Mouse (Mus musculus) heart, embryonic 14.5 days (tissue): ENCODE results near the gene Cox6b2. TPM values are rescaled to one million over a fixed set of nuclear protein-coding genes. Genes with fewer than 3 reads are reported as not detected.
A peak's percentile ranks its signal among the peaks of the same experiment; 100 is the strongest.

Source experiments
- ATAC-seq: fragments of 200-750 bp; cut with Nextera tagmentation; 2 replicates; pipeline ENCODE4 v1.8.0; 2017; ENCODE audit warnings: low read depth, moderate TSS enrichment; ENCODE audit not compliant: insufficient number of reproducible peaks, insufficient read depth, low FRiP score
- H3K27ac ChIP-seq, 2 experiments: fragments of 200-500 bp in 1 of 2; fragments of 300-500 bp in 1 of 2; sonication (generic) in 1 of 2; replicated peaks in 1 of 2; 2 replicates each; pipeline ENCODE4 v1.5.1; 2012 to 2014; ENCODE audit warnings: low read depth in 2 of 2, low read length in 2 of 2, control low read depth in 1 of 2, mild to moderate bottlenecking in 1 of 2, mixed read lengths in 1 of 2; ENCODE audit not compliant: control insufficient read depth in 1 of 2, insufficient read depth in 1 of 2
- H3K27me3 ChIP-seq: fragments of 300-500 bp; sonication (generic); 2 replicates; pipeline ENCODE4 v1.6.1; 2014; ENCODE audit warnings: mild to moderate bottlenecking, low read length, control low read depth; ENCODE audit not compliant: control insufficient read depth, insufficient read depth
- H3K36me3 ChIP-seq: fragments of 300-500 bp; sonication (generic); 2 replicates; pipeline ENCODE4 v1.6.1; 2014; ENCODE audit warnings: mild to moderate bottlenecking, control low read depth, low read length, mixed read lengths; ENCODE audit not compliant: control insufficient read depth, insufficient read depth
- H3K4me1 ChIP-seq, 2 experiments: fragments of 200-500 bp in 1 of 2; fragments of 300-500 bp in 1 of 2; sonication (generic) in 1 of 2; 2 replicates each; pipeline ENCODE4 v1.6.1; 2012 to 2014; ENCODE audit warnings: low read length in 2 of 2, control low read depth in 1 of 2, mixed read lengths in 1 of 2; ENCODE audit not compliant: control insufficient read depth in 2 of 2, insufficient read depth in 2 of 2
- H3K4me2 ChIP-seq: fragments of 300-500 bp; sonication (generic); 2 replicates; pipeline ENCODE4 v1.6.1; 2014; ENCODE audit warnings: mild to moderate bottlenecking, low read length
- H3K4me3 ChIP-seq, 2 experiments: fragments of 200-500 bp in 1 of 2; fragments of 300-500 bp in 1 of 2; sonication (generic) in 1 of 2; 2 replicates each; pipeline ENCODE4 v1.5.1; 2012 to 2014; ENCODE audit warnings: low read length in 2 of 2, mild to moderate bottlenecking in 2 of 2, control low read depth in 1 of 2, low read depth in 1 of 2, moderate library complexity in 1 of 2; ENCODE audit not compliant: control insufficient read depth in 1 of 2, insufficient read depth in 1 of 2
- H3K9ac ChIP-seq: fragments of 300-500 bp; sonication (generic); 2 replicates; pipeline ENCODE4 v1.6.1; 2014; ENCODE audit warnings: mild to moderate bottlenecking, low read length
- H3K9me3 ChIP-seq: fragments of 300-500 bp; sonication (generic); 2 replicates; pipeline ENCODE4 v1.6.1; 2016; ENCODE audit warnings: low read length, control low read depth; ENCODE audit not compliant: control insufficient read depth
- WGBS: fragments of 180-500 bp; shearing (Covaris S2); extraction: QIAGEN DNeasy Blood & Tissue Kit; methylation state at CpG from one replicate; pipeline ENCODE4 v1.1.7; 2014; 5-methylcytosine and 5-hydroxymethylcytosine counted together
- polyA plus RNA-seq: library from polyadenylated mRNA; unstranded; fragments of >200 nt; fragmentation: Nextera tagmentation; extraction: Ambion mirVana; gene quantifications from 2 replicates; pipeline ENCODE4 v1.2.1, GENCODE M21; 2014

Gene Cox6b2
- polyA plus RNA-seq, 1 experiment from 2014 or later: 30.6 TPM

DNA sequence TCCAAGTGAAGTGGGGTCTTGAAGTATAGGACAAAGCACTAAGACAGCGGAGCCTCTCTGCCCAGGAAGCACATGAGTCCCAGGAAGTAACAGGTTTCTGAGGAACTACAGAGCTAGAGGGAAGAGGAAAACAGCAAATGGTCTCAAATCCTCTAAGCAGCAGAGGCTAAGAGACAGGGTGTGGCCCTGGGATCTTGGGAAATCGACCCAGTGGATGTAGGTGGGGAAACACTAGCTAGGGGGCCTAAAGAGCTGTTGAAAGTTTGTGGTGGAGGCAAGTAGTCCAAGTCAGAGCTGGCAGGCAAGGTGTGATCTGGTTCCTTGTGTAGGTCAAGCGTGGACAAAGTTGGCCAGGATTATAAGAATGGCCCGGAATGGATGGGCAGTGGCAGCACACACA is 4.6 kb downstream of the Cox6b2 start:
- H3K4me1 ChIP-seq: peaks cover 9 to 14% of the 10 kb centered on the region in 2 experiments
- no peak overlapping the region for H3K4me3 ChIP-seq
- peaks cover 32% of the 10 kb centered on the region for H3K36me3 ChIP-seq
- no peak overlapping the region for H3K4me2 ChIP-seq
- no peaks in the 10 kb centered on the region for H3K27me3 ChIP-seq
- no peak for ATAC-seq
- H3K9me3 ChIP-seq: no peaks in the 10 kb centered on the region
- WGBS: 58% methylated on average over 4 of the region's 4 CpGs
- no peak overlapping the region for H3K27ac ChIP-seq
- H3K9ac ChIP-seq: no peak overlapping the region

DNA sequence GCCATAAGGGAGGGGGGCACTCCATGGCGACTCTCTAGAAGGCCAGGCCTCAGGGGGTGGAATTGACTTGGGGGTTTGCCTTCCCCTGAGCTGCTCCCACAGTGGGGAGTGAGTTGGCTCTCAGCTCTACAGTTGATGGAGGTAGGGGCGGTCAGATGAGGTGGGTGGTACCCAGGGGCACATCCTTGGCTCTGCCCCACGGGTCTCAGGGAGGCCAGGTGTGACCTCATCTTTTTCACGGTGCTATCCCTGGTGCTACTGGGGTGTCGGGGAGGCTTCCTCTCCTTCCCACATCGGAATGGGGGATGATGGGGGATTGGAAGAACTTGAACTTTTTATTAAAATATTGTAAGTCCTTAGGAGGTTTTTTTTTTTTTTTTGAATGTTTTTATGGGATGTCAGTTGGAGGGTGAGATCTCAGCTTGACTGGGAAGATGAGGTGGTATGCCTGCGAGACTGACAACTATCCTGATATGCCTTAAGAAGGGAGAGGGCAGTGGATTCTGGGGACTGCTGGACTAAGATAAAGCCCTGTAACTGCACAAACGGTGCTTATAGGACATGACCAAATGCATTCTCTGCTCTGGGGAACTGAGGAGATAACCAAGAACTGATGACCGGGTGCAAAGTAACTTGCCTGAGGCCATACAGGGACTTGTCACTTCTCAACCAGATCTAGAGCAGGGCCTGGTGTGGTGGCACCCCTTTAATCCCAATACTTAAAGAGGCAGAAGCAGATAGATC is 5.6 kb downstream of the Cox6b2 start:
- Histone ChIP-seq H3K4me3 (no peak overlapping the region), H3K9ac (no peak overlapping the region), H3K9me3 (no peaks in the 10 kb centered on the region), H3K27me3 (no peaks in the 10 kb centered on the region), H3K27ac (no peak overlapping the region), H3K4me1 (peaks cover 8 to 11% of the 10 kb centered on the region in 2 experiments), H3K36me3 (peaks cover 42% of the 10 kb centered on the region), H3K4me2 (no peak overlapping the region)
- 55% methylated on average over 9 of the region's 9 CpGs for WGBS
- no peak for ATAC-seq

DNA sequence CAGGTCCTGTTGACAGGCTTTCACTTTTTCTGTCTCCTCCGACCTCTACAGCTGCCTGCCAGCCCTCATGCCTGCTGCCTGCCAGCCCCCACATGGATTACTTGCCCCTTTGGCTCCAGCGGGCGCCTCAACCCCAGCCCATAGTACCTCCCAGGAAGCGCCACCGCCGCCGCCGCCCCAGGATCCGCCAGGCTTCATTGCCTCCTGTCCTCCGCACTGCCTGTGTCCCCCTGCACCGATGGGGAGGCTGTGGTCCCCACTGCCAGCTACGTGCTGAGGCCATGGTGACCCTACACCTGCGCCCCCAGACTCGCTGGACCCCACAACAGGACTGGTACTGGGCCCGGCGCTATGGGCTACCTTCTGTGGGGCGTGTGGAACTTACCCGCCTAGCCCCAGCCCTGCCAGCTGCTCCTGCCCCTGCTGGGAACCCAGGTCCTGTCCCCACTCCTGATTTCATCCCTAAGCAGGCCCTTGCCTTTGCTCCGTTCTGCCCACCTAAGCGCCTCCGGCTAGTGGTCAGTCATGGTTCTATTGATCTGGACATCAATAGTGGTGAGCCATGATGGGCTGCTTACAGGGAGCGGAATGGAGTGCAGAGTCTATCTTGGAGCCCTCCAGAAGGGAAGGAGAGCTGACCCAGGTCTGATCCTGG is 6.4 kb downstream of the Cox6b2 start:
- Histone ChIP-seq H3K4me2 (no peak overlapping the region), H3K4me3 (no peak overlapping the region), H3K27me3 (no peaks in the 10 kb centered on the region), H3K27ac (no peak overlapping the region), H3K9me3 (no peaks in the 10 kb centered on the region), H3K36me3 (peaks cover 49% of the 10 kb centered on the region), H3K9ac (no peak overlapping the region), H3K4me1 (peaks cover 10 to 13% of the 10 kb centered on the region in 2 experiments)
- ATAC-seq: no peak
- WGBS: 81% methylated on average over 22 of the region's 22 CpGs

DNA sequence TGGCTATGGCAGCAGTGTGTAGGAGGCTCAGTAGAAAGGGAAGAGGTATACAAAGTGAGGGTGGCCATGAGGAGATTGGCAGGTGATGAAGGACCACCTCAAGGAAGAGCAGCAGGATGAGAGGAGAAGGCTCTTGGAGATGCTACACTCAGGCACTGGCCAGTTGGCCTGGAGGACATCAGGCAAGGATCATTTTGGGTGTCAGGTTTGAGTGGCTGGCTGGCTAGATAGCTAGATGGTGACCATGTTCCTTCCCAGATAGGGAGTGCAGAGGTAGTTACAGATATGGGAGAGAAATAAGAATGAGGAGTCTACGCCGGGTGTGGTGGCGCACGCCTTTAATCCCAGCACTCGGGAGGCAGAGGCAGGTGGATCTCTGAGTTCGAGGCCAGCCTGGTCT is 8.0 kb downstream of the Cox6b2 start:
- no peak overlapping the region for H3K4me3 ChIP-seq
- no peak for ATAC-seq
- peaks cover 10 to 19% of the 10 kb centered on the region in 2 experiments for H3K4me1 ChIP-seq
- H3K9ac ChIP-seq: no peak overlapping the region
- no peak overlapping the region for H3K27ac ChIP-seq
- H3K4me2 ChIP-seq: no peak overlapping the region
- H3K36me3 ChIP-seq: peaks cover 49% of the 10 kb centered on the region
- WGBS: 89% methylated on average over 6 of the region's 6 CpGs
- H3K27me3 ChIP-seq: no peaks in the 10 kb centered on the region
- no peaks in the 10 kb centered on the region for H3K9me3 ChIP-seq

DNA sequence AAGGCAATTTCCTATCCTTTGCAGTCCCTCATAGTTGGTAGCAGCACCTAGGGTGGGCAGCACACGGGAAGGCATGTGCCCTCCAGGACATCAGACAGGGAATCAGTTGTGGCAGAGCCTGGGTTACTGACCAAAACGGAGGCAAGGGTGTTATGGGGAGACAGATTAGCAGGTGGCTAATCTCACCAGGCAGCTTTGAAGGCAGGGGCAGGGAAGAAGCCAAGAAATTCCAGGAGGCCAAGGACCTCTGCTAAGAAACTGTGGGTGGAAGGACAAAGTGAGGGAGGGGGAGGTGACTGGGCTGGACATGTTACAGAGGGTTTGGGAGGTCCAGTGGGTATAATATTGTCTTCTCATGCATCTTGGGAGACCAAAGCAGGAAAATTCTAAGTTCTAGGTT is 9.5 kb downstream of the Cox6b2 start:
- 59% methylated on average over 2 of the region's 2 CpGs for WGBS
- no peak overlapping the region for H3K4me2 ChIP-seq

DNA sequence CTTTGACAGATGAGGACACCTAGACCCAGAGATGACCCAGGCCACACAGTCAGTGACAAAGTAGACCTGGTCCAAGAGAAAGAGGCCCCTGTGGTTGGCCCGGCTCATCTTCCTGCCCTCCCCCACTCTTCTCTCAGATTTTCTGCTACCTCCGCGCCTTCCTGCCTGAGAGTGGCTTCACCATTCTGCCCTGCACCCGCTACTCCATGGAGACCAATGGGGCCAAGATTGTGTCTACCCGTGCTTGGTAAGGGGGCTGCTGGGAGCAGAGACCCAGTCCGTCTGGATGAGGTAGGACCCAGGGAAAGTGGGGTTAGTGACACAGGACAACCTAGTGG is 10.4 kb downstream of the Cox6b2 start:
- Histone ChIP-seq H3K4me1 (peaks cover 12 to 24% of the 10 kb centered on the region in 2 experiments), H3K36me3 (peaks cover 49% of the 10 kb centered on the region), H3K27me3 (no peaks in the 10 kb centered on the region), H3K4me3 (no peak overlapping the region), H3K9me3 (no peaks in the 10 kb centered on the region), H3K9ac (no peak overlapping the region), H3K4me2 (no peak overlapping the region), H3K27ac (no peak overlapping the region)
- ATAC-seq: no peak
- WGBS: 85% methylated on average over 6 of the region's 6 CpGs

More for the DNA sequence above, 9.5 kb downstream of the Cox6b2 start:
- no peak for ATAC-seq
- Histone ChIP-seq H3K27ac (no peak overlapping the region), H3K36me3 (peaks cover 49% of the 10 kb centered on the region), H3K4me1 (peaks cover 12 to 24% of the 10 kb centered on the region in 2 experiments), H3K27me3 (no peaks in the 10 kb centered on the region), H3K9me3 (no peaks in the 10 kb centered on the region), H3K9ac (no peak overlapping the region), H3K4me3 (no peak overlapping the region)

DNA sequence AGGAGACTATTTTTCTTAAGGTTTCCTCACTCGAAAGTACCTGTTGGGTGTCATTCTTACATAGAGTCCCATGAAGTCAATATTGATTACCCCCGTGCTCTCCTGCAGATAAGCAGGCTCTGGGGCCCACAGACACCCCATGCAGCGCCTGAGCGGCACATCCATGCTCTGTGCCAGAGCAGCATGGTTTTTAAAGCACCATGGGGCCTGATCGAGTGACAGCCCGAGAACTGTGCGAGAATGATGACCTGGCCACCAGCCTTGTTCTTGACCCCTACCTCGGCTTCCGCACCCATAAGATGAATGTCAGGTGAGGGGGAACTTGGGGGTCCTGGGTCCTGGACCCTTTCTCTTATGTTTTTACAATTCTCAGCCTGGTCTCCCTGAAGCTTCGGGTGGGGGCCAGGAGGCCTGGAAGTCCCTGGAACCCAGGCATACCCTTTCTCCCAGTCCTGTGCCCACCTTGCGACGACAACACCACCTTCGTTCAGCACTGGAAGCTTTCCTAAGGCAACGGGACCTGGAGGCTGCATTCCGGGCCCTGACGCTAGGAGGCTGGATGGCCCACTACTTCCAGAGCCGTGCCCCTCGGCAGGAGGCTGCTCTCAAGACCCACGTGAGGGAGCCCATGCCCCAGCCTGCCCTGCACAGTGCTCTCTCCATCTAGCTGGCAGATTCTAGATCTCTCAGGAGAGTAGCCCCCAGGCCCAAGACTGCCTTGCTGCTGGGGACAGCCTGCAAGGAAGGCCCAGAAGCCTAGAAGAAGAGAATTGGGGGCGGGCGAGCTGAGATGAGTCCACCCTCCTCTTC is 11.0 kb downstream of the Cox6b2 start:
- Histone ChIP-seq H3K36me3 (peaks cover 47% of the 10 kb centered on the region), H3K4me3 (peak overlapping the region in 1 of 2 experiments; percentile 81; a peak in 2 of 4 replicates), H3K4me2 (peak overlapping the region; percentile 72), H3K27me3 (no peaks in the 10 kb centered on the region), H3K4me1 (peaks cover 12 to 24% of the 10 kb centered on the region in 2 experiments), H3K9ac (peak overlapping the region; percentile 91), H3K27ac (peak overlapping the region; percentile 92 to 93), H3K9me3 (no peaks in the 10 kb centered on the region)
- WGBS: 83% methylated on average over 21 of the region's 21 CpGs
- ATAC-seq: no peak
